Mouse (Mus musculus): ENCODE results near the gene Olfr575. TPM values are rescaled to one million over a fixed set of nuclear protein-coding genes. Genes with fewer than 3 reads are reported as not detected.

The Olfr575 gene
- polyA plus RNA-seq, 1 experiment: not detected

DNA sequence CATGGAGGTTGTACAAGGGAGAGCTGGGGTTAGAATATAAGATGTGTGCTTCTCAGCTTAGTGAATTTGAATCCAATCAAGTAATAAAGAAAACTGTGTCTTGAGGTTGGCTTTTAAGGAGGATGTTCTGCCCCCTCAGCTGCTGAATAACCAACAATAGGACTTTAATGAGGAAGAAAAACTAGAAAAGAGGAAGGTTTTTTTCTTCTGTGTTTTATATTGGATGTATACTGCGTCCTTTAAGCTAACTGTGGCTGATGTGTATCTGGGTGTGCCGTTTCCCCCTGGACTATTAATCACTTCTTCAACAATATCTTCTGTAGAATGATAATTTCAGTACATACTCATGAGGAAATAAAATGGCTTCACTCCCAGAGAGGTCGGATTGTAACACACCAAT lies 31.5 kb downstream of the Olfr575 start:
- Histone ChIP-seq H3K4me1 (ENCODE audit: control insufficient read depth) (no peaks in the 10 kb centered on the region), H3K9me3 (ENCODE audit: control insufficient read depth, low read length) (no peaks in the 10 kb centered on the region), H3K36me3 (ENCODE audit: control insufficient read depth) (no peaks in the 10 kb centered on the region), H3K4me3 (replicated peaks) (no peak overlapping the region), H3K27me3 (ENCODE audit: control insufficient read depth) (no peaks in the 10 kb centered on the region)
- TF ChIP-seq GATA1 (IDR thresholded peaks at IDR 0.05; ENCODE audit: low read length) (no peak), TAL1 (IDR thresholded peaks at IDR 0.05; ENCODE audit: low read length) (no peak)

DNA sequence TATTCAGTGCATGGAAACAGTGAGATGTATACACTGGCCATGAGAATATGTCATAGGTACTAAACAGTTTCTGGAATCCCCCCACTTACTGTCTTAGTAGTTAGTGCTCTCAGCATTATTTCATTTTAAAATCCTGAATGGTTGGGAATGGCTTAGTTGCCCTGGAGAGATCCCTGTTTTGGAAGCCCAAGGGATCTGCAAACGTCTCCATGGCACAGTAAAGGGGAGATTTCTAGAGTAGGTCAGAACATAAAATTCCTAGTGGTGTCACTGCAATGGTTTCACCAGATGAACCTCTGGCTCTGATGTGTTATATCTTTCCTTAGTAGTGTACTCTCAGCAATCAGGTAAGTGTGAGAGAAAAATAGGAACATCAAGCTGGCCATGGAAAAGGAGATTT lies 34.5 kb downstream of the Olfr575 start, which contains the start of gene Olfr572:
Gene Olfr572, plus strand, starts transcription at position 301 of the 400 bp plus-strand sequence.
- no peaks in the 10 kb centered on the region for H3K27me3 ChIP-seq (ENCODE audit: control insufficient read depth)
- no peaks in the 10 kb centered on the region for H3K36me3 ChIP-seq (ENCODE audit: control insufficient read depth)
- no peaks in the 10 kb centered on the region for H3K4me1 ChIP-seq (ENCODE audit: control insufficient read depth)
- no peaks in the 10 kb centered on the region for H3K9me3 ChIP-seq (ENCODE audit: control insufficient read depth, low read length)
- H3K4me3 ChIP-seq (replicated peaks): no peak within 1 kb of the TSS
- TF ChIP-seq TAL1 (IDR thresholded peaks at IDR 0.05; ENCODE audit: low read length) (no peak), GATA1 (IDR thresholded peaks at IDR 0.05; ENCODE audit: low read length) (no peak)

DNA sequence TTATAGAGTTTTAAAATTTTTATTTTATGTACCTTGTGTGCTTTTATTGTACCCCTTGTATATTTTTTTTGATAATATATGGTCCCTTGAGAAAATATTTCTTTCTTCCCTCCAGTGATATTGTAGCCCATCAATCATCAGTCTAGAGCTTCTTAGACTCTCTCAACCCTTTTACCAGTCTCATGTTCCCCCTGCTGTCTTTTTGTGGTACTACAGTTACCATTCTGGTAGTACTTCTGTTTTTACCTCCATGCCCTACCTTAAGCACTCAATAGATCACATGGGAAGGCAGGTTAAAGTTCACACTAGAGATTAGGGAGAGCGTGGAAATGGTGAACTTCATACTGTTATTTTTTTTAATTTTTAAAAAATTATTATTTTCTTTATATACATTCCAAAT lies 38.9 kb downstream of the Olfr575 start:
- Histone ChIP-seq H3K4me1 (ENCODE audit: control insufficient read depth) (no peaks in the 10 kb centered on the region), H3K9me3 (ENCODE audit: control insufficient read depth, low read length) (no peaks in the 10 kb centered on the region), H3K36me3 (ENCODE audit: control insufficient read depth) (no peaks in the 10 kb centered on the region), H3K27me3 (ENCODE audit: control insufficient read depth) (no peaks in the 10 kb centered on the region), H3K4me3 (replicated peaks) (no peak overlapping the region)
- no peak for TF ChIP-seq TAL1 (IDR thresholded peaks at IDR 0.05; ENCODE audit: low read length)
- TF ChIP-seq GATA1 (IDR thresholded peaks at IDR 0.05; ENCODE audit: low read length): no peak

DNA sequence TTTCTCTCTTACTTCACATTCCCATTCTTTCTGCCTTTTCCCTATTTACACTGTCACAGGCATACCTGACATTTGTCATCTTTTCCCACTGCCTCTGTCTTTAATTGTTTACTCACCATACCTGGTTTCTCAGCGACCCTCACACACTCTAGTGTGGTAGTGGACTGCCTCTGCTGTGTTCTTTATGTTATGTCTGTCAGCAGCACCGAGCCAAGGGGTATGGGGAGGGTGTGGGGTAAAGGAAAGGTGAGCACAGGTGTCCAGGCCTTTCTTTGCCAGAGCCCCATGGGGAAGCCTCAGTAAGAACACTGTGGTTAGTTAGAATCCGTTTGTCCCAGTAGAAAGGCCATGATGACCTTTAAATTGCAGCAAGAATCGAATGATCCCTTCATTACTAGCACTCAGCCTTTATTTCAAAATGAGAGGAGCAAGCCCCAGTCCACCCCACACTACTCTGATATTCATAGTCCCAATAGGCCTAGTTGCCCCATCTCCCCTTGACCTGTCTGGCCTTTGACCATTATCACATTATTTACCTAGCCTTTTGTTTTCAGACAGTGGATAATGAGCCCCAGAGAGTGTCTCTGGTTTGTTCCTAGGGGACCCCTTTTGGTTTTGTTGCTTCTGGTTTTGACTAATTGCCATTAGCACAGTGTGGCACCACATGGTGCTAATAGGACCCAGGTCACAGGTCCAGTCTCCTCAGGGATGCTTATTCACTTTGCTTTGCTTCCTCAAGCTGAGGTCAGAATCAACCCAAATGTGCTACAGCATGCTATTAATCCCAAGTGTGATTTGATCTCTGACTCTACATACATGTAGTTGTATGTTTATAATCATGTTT lies 41.3 kb downstream of the Olfr575 start, which contains the start of gene Olfr571:
Gene Olfr571, minus strand, starts transcription at position 505 of the 844 bp plus-strand sequence.
- no peaks in the 10 kb centered on the region for H3K27me3 ChIP-seq (ENCODE audit: control insufficient read depth)
- no peaks in the 10 kb centered on the region for H3K4me1 ChIP-seq (ENCODE audit: control insufficient read depth)
- H3K4me3 ChIP-seq (replicated peaks): no peak within 1 kb of the TSS
- no peaks in the 10 kb centered on the region for H3K36me3 ChIP-seq (ENCODE audit: control insufficient read depth)
- TF ChIP-seq TAL1 (IDR thresholded peaks at IDR 0.05; ENCODE audit: low read length) (no peak), GATA1 (IDR thresholded peaks at IDR 0.05; ENCODE audit: low read length) (no peak)
- H3K9me3 ChIP-seq (ENCODE audit: control insufficient read depth, low read length): no peaks in the 10 kb centered on the region

DNA sequence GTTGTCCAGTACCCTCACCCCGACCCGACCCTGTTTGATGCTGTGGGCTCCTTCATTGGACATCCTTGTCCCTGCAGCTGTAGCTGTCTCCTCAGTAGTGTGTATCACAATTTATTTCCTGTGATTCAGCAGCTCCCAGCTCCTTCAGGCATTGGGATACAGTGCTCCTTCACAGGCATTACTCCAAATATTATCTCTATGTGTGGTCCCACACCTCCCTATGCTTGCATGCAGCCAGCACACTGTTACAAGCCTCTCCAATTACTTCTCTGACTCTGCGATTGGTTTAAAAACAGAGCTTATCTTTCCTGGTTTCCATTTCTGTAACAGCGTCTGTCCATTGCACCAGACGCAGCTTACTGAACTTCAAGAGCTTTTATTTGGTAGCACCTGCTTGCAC lies 42.2 kb downstream of the Olfr575 start:
- Histone ChIP-seq H3K36me3 (ENCODE audit: control insufficient read depth) (no peaks in the 10 kb centered on the region), H3K27me3 (ENCODE audit: control insufficient read depth) (no peaks in the 10 kb centered on the region), H3K4me3 (replicated peaks) (no peak overlapping the region), H3K4me1 (ENCODE audit: control insufficient read depth) (no peaks in the 10 kb centered on the region), H3K9me3 (ENCODE audit: control insufficient read depth, low read length) (no peaks in the 10 kb centered on the region)
- no peak for TF ChIP-seq GATA1 (IDR thresholded peaks at IDR 0.05; ENCODE audit: low read length)
- no peak for TF ChIP-seq TAL1 (IDR thresholded peaks at IDR 0.05; ENCODE audit: low read length)

DNA sequence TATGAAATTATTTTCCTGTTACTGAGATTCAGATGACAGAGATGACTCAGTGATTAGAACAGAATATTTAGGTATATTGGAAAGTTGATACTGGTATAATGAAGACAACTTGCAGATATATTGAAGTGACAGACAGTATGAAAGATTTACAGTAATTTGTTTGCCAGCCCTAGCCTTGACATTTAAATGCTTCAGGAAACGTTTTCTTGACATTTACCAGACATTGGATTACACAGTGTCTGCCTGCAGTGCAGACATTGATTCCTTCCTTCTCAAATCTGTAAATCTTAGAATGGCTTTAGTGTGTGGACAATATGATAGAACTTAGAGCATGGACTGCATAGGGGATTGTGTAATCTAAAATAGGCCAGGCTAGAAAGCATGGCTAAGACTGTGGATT lies 43.3 kb downstream of the Olfr575 start:
- Histone ChIP-seq H3K27me3 (ENCODE audit: control insufficient read depth) (no peaks in the 10 kb centered on the region), H3K9me3 (ENCODE audit: control insufficient read depth, low read length) (no peaks in the 10 kb centered on the region), H3K4me3 (replicated peaks) (no peak overlapping the region), H3K4me1 (ENCODE audit: control insufficient read depth) (no peaks in the 10 kb centered on the region), H3K36me3 (ENCODE audit: control insufficient read depth) (no peaks in the 10 kb centered on the region)
- no peak for TF ChIP-seq GATA1 (IDR thresholded peaks at IDR 0.05; ENCODE audit: low read length)
- TF ChIP-seq TAL1 (IDR thresholded peaks at IDR 0.05; ENCODE audit: low read length): no peak

Other genes with a start within 250 kb of the Olfr575 start
- not detected in 2 replicates for gene Olfr33, start 239.7 kb downstream of the Olfr575 start, polyA plus RNA-seq (2012)
- gene Olfr559, start 231.3 kb downstream of the Olfr575 start, polyA plus RNA-seq (2012): not detected in 2 replicates
- gene Olfr560, start 199.4 kb downstream of the Olfr575 start, polyA plus RNA-seq (2012): not detected in 2 replicates
- 0.04 TPM in 1 of 2 replicates, not detected in the other for gene Olfr78, start 199.3 kb downstream of the Olfr575 start, polyA plus RNA-seq (2012)
- not detected in 2 replicates for gene Olfr561, start 187.6 kb downstream of the Olfr575 start, polyA plus RNA-seq (2012)
- not detected in 2 replicates for gene Olfr564, start 155.3 kb downstream of the Olfr575 start, polyA plus RNA-seq (2012)
- not detected in 2 replicates for gene Olfr566, start 100.0 kb downstream of the Olfr575 start, polyA plus RNA-seq (2012)
- not detected in 2 replicates for gene Olfr568, start 81.7 kb downstream of the Olfr575 start, polyA plus RNA-seq (2012)
- not detected in 2 replicates for gene Olfr569, start 67.9 kb downstream of the Olfr575 start, polyA plus RNA-seq (2012)
- not detected in 2 replicates for gene Olfr570, start 64.2 kb downstream of the Olfr575 start, polyA plus RNA-seq (2012)
- gene Olfr571, start 41.2 kb downstream of the Olfr575 start, polyA plus RNA-seq (2012): not detected in 2 replicates
- not detected in 2 replicates for gene Olfr572, start 34.4 kb downstream of the Olfr575 start, polyA plus RNA-seq (2012)
- not detected in 2 replicates for gene Olfr573-ps1, start 16.2 kb downstream of the Olfr575 start, polyA plus RNA-seq (2012)
- not detected in 2 replicates for gene Olfr574, start 10.3 kb downstream of the Olfr575 start, polyA plus RNA-seq (2012)
- not detected in 2 replicates for gene Olfr576, start 3.9 kb upstream of the Olfr575 start, polyA plus RNA-seq (2012)
- gene Olfr577, start 17.2 kb upstream of the Olfr575 start, polyA plus RNA-seq (2012): not detected in 2 replicates
- not detected in 2 replicates for gene Olfr578, start 30.5 kb upstream of the Olfr575 start, polyA plus RNA-seq (2012)
- gene Olfr582, start 79.2 kb upstream of the Olfr575 start, polyA plus RNA-seq (2012): 0.03 TPM in 1 of 2 replicates, not detected in the other
- gene Olfr583, start 92.5 kb upstream of the Olfr575 start, polyA plus RNA-seq (2012): not detected in 2 replicates
- not detected in 2 replicates for gene Olfr584, start 123.1 kb upstream of the Olfr575 start, polyA plus RNA-seq (2012)
- not detected in 2 replicates for gene Olfr585, start 138.9 kb upstream of the Olfr575 start, polyA plus RNA-seq (2012)
- 0.01 TPM in 1 of 2 replicates, not detected in the other for gene Olfr586, start 166.9 kb upstream of the Olfr575 start, polyA plus RNA-seq (2012)
- not detected in 2 replicates for gene Olfr588-ps1, start 182.1 kb upstream of the Olfr575 start, polyA plus RNA-seq (2012)
- gene Olfr589, start 197.6 kb upstream of the Olfr575 start, polyA plus RNA-seq (2012): not detected in 2 replicates
- not detected in 2 replicates for gene Olfr591, start 219.6 kb upstream of the Olfr575 start, polyA plus RNA-seq (2012)
- gene Olfr592, start 226.0 kb upstream of the Olfr575 start, polyA plus RNA-seq (2012): not detected in 2 replicates